Mouse (Mus musculus): ENCODE data around the gene Psmd9.

GRCm38 (mm10) chr5:123151707-123152362 lies 17.4 kb upstream of the Psmd9 start:
- TF ChIP-seq POLR2A (IDR thresholded peaks at IDR 0.05; ENCODE audit: extremely low read depth, insufficient read depth, low read length), result no peak
- no peak for TF ChIP-seq CTCF (IDR thresholded peaks at IDR 0.05; ENCODE audit: extremely low read depth, insufficient read depth, low read length)

Data from cortical plate, adult 2 months (tissue).